Mouse (Mus musculus) liver, embryonic 12.5 days (tissue): ENCODE results near the gene Brd3os. TPM values are rescaled to one million over a fixed set of nuclear protein-coding genes. Genes with fewer than 3 reads are reported as not detected.

Experiments used
- ATAC-seq: fragments of 200-750 bp; cut with Nextera tagmentation; 2 replicates; pipeline ENCODE4 v1.8.0; 2017; ENCODE audit warnings: moderate number of reproducible peaks, mild to moderate bottlenecking, moderate library complexity
- H3K27ac ChIP-seq: fragments of 300-500 bp; sonication (generic); 2 replicates; pipeline ENCODE4 v1.5.1; 2016; ENCODE audit warnings: mild to moderate bottlenecking
- H3K27me3 ChIP-seq: fragments of 300-500 bp; sonication (generic); replicated peaks from 2 replicates; pipeline ENCODE4 v1.6.1; 2016; ENCODE audit warnings: mild to moderate bottlenecking, moderate library complexity
- H3K36me3 ChIP-seq: fragments of 300-500 bp; sonication (generic); 2 replicates; pipeline ENCODE4 v1.6.1; 2016; ENCODE audit warnings: mild to moderate bottlenecking, moderate library complexity
- H3K4me1 ChIP-seq: fragments of 300-500 bp; sonication (generic); 2 replicates; pipeline ENCODE4 v1.6.1; 2016
- H3K4me2 ChIP-seq: fragments of 300-500 bp; sonication (generic); 2 replicates; pipeline ENCODE4 v1.6.1; 2016; ENCODE audit warnings: mild to moderate bottlenecking, moderate library complexity
- H3K4me3 ChIP-seq: fragments of 300-500 bp; sonication (generic); 2 replicates; pipeline ENCODE4 v1.5.1; 2016; ENCODE audit warnings: mild to moderate bottlenecking, moderate library complexity
- H3K9ac ChIP-seq: fragments of 300-500 bp; sonication (generic); 2 replicates; pipeline ENCODE4 v1.6.1; 2016; ENCODE audit warnings: mild to moderate bottlenecking, moderate library complexity
- H3K9me3 ChIP-seq: fragments of 300-500 bp; sonication (generic); replicated peaks from 2 replicates; pipeline ENCODE4 v1.6.1; 2016; ENCODE audit warnings: mild to moderate bottlenecking, moderate library complexity
- WGBS: fragments of 180-500 bp; shearing (Covaris S2); methylation state at CpG from one replicate; pipeline ENCODE4 v1.1.7; 2016; ENCODE audit not compliant: insufficient replicate concordance; 5-methylcytosine and 5-hydroxymethylcytosine counted together
- polyA plus RNA-seq: library from polyadenylated mRNA; unstranded; fragments of >200 nt; fragmentation: Nextera tagmentation; extraction: Ambion mirVana; gene quantifications from 2 replicates; pipeline ENCODE4 v1.2.1, GENCODE M21; 2016

Gene Brd3os
- polyA plus RNA-seq, 1 experiment from 2014 or later, result 1.4 TPM

DNA sequence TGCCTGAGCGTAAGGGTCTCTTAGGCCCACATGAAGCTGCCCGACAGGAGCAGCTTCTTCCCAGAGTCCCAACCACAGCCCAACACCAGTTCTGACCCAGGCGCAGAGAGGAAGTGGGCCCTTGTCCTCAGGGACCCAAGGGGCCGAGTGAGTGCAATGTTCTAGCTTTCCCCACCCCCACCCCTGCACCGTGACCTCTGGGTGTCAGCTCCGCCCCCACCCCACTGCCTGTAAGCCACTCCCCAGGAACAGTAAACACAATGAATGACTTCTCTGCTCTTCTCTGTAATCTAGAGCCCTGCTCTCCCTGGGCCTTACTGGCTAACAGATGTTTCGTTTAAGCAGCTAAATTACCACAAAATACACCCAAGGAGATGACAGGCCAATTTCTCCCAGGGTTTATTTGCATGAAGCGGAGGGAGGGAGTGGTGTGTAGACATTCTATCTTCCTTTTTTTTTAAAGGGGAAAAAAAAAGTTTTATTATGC is 30.4 kb upstream of the Brd3os start:
- Histone ChIP-seq H3K36me3 (no peaks in the 10 kb centered on the region), H3K27ac (peak overlapping the region; percentile 68), H3K4me3 (no peak overlapping the region), H3K27me3 (no peaks in the 10 kb centered on the region), H3K4me1 (peaks cover 82% of the 10 kb centered on the region), H3K9me3 (no peaks in the 10 kb centered on the region), H3K4me2 (peak overlapping the region; percentile 40), H3K9ac (peak overlapping the region; percentile 29; the same call in 1 of the 2 replicates)
- 12% methylated on average over 8 of the region's 8 CpGs for WGBS
- ATAC-seq, result peak; percentile 69

DNA sequence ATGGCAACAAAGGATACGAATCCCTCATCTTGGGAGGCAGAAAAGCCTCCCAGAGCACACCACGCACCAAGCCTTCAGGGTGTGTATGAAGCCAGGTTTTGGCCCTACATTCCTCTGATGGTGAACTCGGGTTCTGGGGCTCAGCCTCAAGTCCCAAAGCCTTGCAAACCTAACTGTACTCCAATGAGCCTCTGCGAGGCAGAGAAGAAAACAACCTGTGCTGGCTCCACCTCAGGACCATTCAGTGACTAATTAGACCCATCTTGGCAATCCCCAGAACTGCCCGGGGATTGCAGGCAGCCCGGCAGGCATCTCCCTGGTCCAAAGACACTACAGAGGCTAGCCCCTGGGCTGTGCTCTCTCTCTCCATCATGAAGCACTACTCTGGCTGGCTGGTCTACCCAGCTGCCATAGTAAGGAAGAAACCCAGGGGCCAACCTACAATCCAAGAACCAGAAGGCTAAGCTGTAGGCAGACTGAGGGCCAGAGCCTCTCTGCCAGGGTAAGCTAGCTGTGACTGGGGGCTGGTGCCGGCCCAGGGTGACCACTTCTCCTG is 29.8 kb upstream of the Brd3os start:
- H3K4me1 ChIP-seq, result peaks cover 82% of the 10 kb centered on the region
- H3K36me3 ChIP-seq, result no peaks in the 10 kb centered on the region
- H3K9ac ChIP-seq, result no peak overlapping the region
- no peak for ATAC-seq
- 38% methylated on average over 7 of the region's 7 CpGs for WGBS
- peak overlapping the region; percentile 40 for H3K4me2 ChIP-seq
- H3K9me3 ChIP-seq, result no peaks in the 10 kb centered on the region
- no peak overlapping the region for H3K4me3 ChIP-seq
- H3K27ac ChIP-seq, result peak overlapping the region; percentile 68
- no peaks in the 10 kb centered on the region for H3K27me3 ChIP-seq

DNA sequence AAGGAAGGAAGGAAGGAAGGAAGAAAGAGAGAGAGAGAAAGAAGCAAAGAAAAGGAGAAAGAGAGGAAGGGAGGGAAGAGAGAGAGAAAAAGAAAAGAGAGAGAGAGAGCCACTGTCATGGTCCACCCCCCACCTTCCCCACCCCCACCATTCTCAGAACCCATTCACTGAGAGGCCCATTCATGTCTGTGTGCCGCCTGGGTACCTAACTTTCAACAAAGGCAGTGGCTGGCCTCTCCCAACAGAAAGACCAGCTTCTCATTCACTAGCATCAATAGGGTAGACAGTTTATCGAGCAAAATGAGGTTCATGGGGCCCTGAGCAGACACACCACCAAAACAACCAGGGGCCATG is 28.6 kb upstream of the Brd3os start:
- ATAC-seq, result no peak
- H3K27ac ChIP-seq, result no peak overlapping the region
- 42% methylated on average over 2 of the region's 2 CpGs for WGBS

DNA sequence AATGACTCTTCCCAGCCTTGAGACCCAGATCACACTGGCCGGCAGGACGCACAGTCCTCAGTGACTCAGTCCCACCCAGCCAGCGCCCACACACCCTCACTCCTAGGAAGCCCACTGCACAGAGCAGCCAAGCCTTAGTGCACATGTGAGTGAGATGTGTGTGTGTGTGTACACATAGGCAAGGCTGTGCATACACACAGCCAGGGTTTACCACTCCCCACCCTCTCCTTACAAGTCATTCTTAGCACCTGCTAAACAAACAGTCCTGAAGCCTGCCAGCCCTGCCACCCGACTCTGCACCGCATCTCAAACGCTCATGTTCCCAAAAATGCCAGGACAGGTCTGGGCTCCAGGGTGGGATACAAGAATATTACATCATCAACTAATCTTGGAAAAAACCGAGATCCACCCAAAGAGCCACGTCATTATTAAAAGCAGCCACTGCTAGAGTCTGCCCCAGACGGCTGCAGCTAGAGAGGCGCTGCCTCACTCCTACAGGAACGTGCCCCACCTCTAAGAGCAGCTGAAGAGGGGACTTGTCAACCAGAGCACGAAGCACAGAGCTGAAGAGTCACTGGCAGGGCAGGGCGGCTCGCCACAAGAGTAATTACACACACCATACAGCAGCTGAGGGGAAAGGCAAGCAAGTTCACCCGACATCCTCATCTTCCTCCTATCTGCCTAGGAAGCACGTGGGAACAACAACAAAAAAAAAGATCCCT is 28.0 kb upstream of the Brd3os start:
- H3K4me1 ChIP-seq, result peaks cover 84% of the 10 kb centered on the region
- no peak overlapping the region for H3K4me3 ChIP-seq
- 36% methylated on average over 16 of the region's 16 CpGs for WGBS
- ATAC-seq, result no peak
- no peak overlapping the region for H3K27ac ChIP-seq
- H3K4me2 ChIP-seq, result no peak overlapping the region
- H3K27me3 ChIP-seq, result no peaks in the 10 kb centered on the region
- no peaks in the 10 kb centered on the region for H3K9me3 ChIP-seq
- H3K9ac ChIP-seq, result no peak overlapping the region
- no peaks in the 10 kb centered on the region for H3K36me3 ChIP-seq

More for the DNA sequence above, 28.6 kb upstream of the Brd3os start:
- H3K4me3 ChIP-seq, result no peak overlapping the region
- H3K4me1 ChIP-seq, result peaks cover 83% of the 10 kb centered on the region
- no peak overlapping the region for H3K9ac ChIP-seq
- H3K27me3 ChIP-seq, result no peaks in the 10 kb centered on the region
- no peak overlapping the region for H3K4me2 ChIP-seq
- no peaks in the 10 kb centered on the region for H3K9me3 ChIP-seq
- H3K36me3 ChIP-seq, result no peaks in the 10 kb centered on the region

DNA sequence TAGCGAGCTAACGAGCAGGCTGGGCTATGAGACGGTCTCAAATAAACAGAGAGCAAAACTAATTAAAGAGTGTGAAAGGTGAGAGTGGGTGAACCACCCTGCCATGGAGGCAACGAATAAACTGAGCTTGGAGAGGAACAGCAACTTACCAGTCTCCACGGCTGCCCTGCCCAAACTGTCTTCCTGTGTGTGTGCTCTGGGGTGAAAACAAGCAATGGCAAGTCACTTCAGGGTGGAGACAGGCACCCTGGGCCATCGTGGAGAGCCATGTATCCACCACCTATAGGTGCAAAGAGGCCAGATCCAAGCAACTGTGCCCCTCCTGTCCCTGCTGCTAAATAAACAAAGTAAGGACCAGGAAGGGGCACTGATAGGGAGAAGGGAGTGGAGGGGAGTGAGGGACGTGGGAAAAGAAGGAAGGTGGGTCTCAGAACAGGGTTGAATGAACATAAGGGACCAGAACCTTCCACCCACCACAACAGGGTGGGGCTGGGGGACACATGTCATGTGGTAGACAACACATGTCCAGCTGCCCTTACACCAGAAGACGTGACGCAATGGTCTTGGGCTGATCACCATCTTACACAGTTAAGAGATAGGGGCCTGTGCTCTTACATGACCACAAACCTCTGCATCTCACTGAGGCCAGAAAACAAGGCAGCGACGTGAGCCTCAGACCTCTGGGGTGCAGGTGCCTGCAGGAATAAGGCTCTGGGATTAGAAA is 26.9 kb upstream of the Brd3os start:
- H3K9ac ChIP-seq, result no peak overlapping the region
- WGBS, result 51% methylated on average over 11 of the region's 11 CpGs
- H3K36me3 ChIP-seq, result no peaks in the 10 kb centered on the region
- no peak overlapping the region for H3K4me2 ChIP-seq
- H3K9me3 ChIP-seq, result no peaks in the 10 kb centered on the region
- H3K4me1 ChIP-seq, result peaks cover 95% of the 10 kb centered on the region
- ATAC-seq, result no peak
- no peak overlapping the region for H3K27ac ChIP-seq
- H3K27me3 ChIP-seq, result no peaks in the 10 kb centered on the region
- no peak overlapping the region for H3K4me3 ChIP-seq

DNA sequence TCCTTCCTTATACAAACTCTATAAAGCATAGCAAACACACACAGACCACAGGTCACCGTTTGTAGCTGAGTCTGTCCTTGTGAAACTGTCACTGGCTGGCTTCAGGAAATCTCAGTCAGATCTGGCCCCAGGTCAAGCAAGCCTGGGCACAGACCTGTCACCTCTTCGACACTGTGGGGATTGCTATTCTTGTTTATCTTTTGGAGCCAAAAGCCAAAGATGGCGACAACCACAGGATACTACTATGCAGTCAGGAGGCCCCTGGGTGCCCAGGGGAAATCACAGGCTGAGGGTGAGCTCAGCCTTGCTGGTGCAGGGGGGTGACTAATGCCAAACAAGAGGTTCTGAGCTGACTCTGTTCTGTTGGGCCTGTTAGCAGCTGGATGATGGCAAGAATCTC is 25.7 kb upstream of the Brd3os start:
- Histone ChIP-seq H3K4me3 (no peak overlapping the region), H3K27me3 (no peaks in the 10 kb centered on the region), H3K27ac (no peak overlapping the region), H3K36me3 (no peaks in the 10 kb centered on the region), H3K4me2 (no peak overlapping the region), H3K4me1 (peaks cover 92% of the 10 kb centered on the region), H3K9me3 (no peaks in the 10 kb centered on the region), H3K9ac (no peak overlapping the region)
- no peak for ATAC-seq
- whole genome bisulfite sequencing, result 21% methylated on average over 3 of the region's 3 CpGs

DNA sequence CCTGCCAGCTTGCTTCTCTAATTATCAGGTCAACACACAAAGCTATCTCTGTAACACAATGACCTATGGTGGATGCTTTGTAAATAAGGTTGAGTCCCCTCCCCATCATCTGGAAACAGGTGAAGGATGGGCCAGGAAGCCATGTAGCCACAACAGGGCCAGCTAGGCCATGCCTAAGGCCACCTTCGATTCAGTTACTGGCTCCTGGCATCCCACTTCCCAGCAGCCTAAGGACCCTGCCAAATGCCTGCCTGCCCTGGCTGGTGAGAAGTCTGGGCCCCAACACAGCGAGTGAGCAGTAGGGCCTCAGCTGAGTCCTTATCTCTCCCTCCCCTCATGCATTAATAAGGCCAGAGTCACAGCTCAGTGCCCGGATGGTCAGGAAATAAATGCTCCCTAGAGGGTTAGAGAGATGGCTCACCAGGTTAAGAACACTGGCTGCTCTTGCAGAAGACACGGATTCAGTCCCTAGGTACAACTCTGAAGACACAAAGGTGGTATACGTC is 24.4 kb upstream of the Brd3os start:
- no peaks in the 10 kb centered on the region for H3K9me3 ChIP-seq
- WGBS, result 29% methylated on average over 5 of the region's 5 CpGs
- H3K9ac ChIP-seq, result peak overlapping the region; percentile 39; the same call in 1 of the 2 replicates
- peak; percentile 72 for ATAC-seq
- no peak overlapping the region for H3K4me3 ChIP-seq
- no peaks in the 10 kb centered on the region for H3K27me3 ChIP-seq
- no peaks in the 10 kb centered on the region for H3K36me3 ChIP-seq
- peaks cover 83% of the 10 kb centered on the region for H3K4me1 ChIP-seq
- H3K27ac ChIP-seq, result peak overlapping the region; percentile 59; the same call in 1 of the 2 replicates
- H3K4me2 ChIP-seq, result peak overlapping the region; percentile 46

DNA sequence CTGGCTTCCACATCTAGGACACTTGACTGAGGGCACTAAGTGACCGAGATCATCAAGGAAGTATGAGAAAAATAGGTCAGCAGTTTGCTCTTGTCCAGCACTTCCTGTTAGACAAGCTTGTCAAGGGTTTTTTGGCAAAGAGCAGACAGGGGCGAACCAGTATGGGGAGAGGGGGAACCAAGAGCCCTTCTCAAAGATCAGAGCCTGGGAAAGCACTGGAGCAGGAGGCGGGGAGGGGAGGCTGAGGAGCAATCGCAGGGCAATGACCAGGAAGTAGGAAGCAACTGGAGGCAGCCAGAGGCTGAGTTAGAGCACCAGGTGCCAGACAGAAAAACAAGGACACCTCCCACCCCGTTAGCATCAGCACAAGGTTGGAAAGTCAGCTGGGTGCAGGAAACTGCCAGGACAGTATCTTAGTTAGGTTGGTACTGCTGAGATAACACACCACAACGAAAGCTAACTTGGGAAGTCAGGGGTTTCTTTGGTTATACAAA is 23.5 kb upstream of the Brd3os start:
- peaks cover 87% of the 10 kb centered on the region for H3K4me1 ChIP-seq
- no peaks in the 10 kb centered on the region for H3K36me3 ChIP-seq
- no peak overlapping the region for H3K9ac ChIP-seq
- peak overlapping the region; percentile 59; the same call in 1 of the 2 replicates for H3K27ac ChIP-seq
- H3K27me3 ChIP-seq, result no peaks in the 10 kb centered on the region
- no peak for ATAC-seq
- no peaks in the 10 kb centered on the region for H3K9me3 ChIP-seq
- WGBS, result 21% methylated on average over 6 of the region's 6 CpGs
- H3K4me3 ChIP-seq, result no peak overlapping the region
- H3K4me2 ChIP-seq, result peak overlapping the region; percentile 46

DNA sequence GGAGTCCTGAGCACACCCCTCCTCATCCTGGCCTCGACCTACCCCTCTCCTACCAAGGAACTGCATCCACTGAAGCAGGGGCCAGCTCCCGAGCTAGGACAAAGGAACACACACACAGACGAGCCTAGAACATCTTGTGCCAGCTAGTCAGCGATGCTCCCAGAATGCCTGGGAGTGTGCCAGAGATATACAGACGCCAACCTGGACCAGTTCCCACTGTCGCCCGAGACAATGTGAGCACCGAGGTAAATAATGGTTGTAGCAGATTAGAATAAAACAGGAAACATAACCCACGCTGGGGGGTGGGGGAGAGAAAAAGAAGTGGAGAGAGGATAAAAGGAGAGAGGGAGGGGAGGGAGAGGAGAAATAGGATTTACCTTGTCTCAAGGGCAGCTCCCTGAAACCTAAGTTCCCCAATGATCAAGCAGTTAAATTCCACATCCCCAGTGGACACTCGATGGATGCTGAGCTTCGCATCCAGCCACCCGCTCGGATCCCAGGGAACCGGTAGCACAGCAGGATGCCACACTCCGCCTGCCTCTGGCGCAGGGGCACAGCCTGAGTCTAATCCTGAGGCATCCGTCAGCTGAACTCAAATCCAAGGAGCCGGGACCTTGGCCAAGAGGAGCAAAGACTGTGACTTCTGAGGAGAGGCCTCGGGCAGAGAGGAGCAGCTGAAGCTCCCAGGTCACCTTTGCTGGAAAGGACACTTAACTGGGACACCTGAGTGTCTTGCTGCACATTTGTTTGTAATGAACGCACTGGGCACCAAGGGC is 20.6 kb upstream of the Brd3os start:
- no peak for ATAC-seq
- WGBS, result 71% methylated on average over 20 of the region's 20 CpGs
- Histone ChIP-seq H3K36me3 (no peaks in the 10 kb centered on the region), H3K9me3 (no peaks in the 10 kb centered on the region), H3K4me2 (no peak overlapping the region), H3K4me1 (peaks cover 85% of the 10 kb centered on the region), H3K27ac (no peak overlapping the region), H3K9ac (no peak overlapping the region), H3K27me3 (peaks cover 22% of the 10 kb centered on the region), H3K4me3 (no peak overlapping the region)

DNA sequence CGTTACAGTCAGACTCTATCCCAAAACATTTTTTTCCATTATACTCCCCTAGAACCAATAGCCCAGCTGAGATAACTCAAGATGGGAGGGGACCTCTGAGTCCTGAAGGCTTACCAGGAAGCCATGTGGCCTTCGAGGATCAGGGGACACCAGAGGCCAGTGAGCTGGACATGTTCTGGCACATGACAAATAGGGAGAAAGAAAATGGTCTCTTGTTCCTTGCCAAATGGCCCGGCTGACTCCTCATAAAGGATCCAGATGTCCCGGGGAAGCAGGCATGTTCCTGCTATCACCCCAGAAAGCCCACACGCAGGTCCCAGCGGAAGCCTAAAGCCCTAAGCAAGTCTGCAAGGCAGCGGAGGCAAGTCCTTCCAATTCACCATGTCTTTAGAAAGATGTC is 18.5 kb upstream of the Brd3os start:
- no peaks in the 10 kb centered on the region for H3K36me3 ChIP-seq
- H3K27me3 ChIP-seq, result peaks cover 24% of the 10 kb centered on the region
- no peak overlapping the region for H3K4me3 ChIP-seq
- no peak overlapping the region for H3K27ac ChIP-seq
- no peak overlapping the region for H3K4me2 ChIP-seq
- H3K9ac ChIP-seq, result no peak overlapping the region
- H3K9me3 ChIP-seq, result no peaks in the 10 kb centered on the region
- ATAC-seq, result no peak
- 78% methylated on average over 7 of the region's 7 CpGs for WGBS
- H3K4me1 ChIP-seq, result peaks cover 80% of the 10 kb centered on the region

DNA sequence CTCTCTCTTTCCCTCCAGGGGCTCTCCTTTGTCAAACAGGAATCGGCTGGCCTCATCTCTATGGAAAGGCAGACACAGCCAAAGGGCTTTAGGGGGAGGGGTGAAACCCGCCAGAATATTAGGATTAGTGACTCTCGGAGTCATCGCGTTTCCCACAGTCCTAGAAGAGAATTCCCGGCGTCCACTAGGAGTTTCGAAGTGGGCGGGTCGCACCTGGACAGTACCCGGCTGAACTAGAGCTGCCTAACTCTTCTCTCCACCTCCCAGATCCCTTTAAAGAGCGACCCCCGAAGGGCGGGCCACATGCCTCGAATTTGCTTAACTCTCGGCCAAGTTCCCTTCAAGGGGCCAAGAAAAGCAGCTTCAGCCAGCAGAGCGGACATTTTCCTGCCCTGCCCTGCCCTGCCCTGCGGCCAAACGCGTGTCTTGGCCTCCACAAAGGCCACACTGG is 16.9 kb upstream of the Brd3os start:
- Histone ChIP-seq H3K4me2 (peak overlapping the region; percentile 99), H3K4me1 (peaks cover 64% of the 10 kb centered on the region), H3K4me3 (peak overlapping the region; percentile 76), H3K9ac (peak overlapping the region; percentile 81), H3K27me3 (peaks cover 24% of the 10 kb centered on the region), H3K9me3 (no peaks in the 10 kb centered on the region), H3K27ac (no peak overlapping the region), H3K36me3 (no peaks in the 10 kb centered on the region)
- ATAC-seq, result no peak
- 7% methylated on average over 20 of the region's 20 CpGs for WGBS
